Mouse (Mus musculus) layer of hippocampus, postnatal 36 days (tissue): ENCODE data around the gene Tnks2. TPM values are rescaled to one million over a fixed set of nuclear protein-coding genes. Genes with fewer than 3 reads are reported as not detected.
A peak's percentile ranks its signal among the peaks of the same experiment; 100 is the strongest.
"Not testable (repeated sequence)": the region's sequence is repeated elsewhere in the genome, so short reads cannot be mapped to it uniquely, and the experiment has no call there.

ENCODE experiments used
- DNase-seq, 2 experiments: peaks; one replicate each; pipeline ENCODE4 v3.0.0; 2022
- total RNA-seq, 2 experiments: library from RNA; stranded (reverse); gene quantifications; 2 replicates each; pipeline ENCODE4 v1.2.3; 2021

Tnks2 gene
- 100 to 1,000 TPM; 127 to 133 TPM for total RNA-seq

DNA sequence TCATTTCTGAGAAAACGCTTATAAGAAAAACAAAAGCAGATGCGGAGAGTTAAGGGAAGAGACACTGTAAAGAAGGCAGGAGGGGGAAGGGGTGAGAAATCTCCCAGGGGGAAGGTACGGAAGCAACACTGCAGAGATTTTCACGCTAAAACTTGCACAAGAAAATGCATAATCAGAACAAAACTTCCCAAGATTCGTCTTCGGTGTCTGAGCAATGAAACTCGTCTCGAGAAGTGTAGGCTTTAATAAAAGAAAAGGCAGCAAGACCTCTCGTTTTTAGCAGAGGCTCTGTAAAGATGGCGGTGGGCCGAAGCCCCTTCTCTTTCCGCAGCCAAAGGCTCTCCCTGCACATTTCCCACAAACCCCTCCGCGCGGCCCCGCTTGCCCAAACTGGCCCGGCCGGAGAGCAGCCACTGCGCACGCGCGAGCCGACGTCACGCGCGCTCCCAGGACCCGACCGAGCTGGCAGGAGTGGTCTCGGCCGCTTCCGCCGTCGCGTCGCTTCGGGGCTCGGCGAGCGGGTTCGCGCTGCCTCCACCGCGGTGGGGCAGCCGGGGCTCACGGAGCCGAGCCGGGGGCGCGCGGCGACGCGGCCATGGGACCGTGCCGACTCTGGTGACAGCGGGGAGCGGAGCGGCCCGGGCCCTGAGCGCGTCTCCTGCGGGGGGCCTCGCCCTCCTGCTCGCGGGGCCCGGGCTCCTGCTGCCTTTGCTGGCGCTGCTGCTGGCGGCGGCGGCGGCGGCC is at the start of gene Tnks2:
Gene Tnks2 (plus strand): TSS at position 445 of the 744 bp plus-strand sequence.
- DNase-seq = peak; percentile 96 to 97

DNA sequence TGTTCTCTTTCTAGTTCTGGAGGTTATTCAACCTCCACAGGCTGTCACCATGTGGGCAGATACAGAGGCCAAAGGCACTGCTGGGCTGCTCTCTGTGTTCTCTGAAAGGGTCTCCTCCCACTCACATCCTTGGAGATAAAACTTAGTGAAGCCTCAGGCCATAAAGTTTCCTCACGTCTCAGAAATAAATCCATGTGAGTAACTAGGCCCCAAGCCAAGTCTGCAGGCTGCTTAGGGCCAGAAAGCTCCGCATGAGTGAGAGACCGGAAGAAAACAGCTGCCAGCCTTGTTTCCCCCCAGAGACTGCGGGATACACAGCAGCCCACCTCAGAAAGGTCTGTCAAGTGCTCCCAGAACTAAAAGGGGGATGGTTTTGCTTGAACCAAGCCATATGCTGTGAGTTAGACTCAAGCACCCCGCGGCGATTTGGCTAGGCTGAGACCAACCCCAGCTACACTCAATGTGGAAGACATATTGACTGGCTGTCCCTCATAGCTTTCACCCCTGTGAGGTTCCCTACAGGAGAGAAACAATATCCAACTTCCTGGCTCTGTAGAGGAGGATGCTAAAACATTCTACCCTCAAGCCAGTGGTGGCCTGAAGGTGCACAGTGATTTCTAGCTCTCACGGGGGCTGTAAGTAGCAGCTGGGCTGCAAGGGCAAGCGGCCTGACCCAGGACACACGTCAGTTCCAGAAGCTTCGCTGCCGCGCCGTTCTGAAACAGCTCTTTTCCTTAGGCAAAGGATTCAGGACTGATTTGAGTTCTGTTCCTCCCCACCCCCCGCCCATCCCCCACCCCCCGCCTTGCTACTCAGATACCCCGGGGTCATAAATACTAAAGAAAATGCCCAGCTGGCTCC is 43.9 kb upstream of the Tnks2 start:
- DNase-seq = no peak

DNA sequence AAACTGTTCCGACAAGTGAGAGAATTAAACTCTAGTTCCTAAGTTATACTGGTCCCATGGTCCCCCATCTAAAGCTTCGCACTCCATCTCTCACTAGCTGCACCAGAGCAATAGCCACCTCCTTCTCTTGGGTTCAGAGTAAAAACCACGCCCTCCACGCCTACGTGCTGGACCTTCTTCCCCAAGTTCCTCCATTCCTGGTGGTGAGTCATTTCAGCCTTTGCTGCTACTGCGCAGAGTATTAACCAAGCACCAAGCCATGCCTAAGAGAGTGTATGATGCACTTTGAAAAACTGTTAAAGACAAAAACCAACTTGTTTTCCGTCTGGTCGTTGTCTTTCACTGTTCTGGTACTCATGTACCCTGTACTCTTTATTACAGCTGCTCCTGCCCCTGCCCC is 41.4 kb upstream of the Tnks2 start:
- DNase-seq = no peak

DNA sequence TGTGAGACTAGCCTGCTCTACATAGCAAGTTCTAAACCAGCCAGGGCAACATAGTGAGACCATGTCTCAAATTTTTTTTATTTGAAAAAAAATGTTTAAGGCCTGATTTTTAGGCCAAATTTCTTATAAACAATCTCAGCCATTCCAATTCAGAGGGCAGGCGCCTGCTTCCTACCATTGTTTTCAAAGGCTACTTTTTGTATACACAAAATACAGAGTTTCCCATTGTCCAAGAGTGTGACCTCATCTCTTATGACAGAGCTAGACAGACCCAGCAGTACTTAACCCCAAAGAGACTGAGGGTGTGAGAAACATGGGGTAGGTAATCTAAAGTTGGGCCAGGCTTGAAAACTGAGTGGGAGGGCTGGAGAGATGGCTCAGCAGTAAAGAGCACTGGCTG is 40.6 kb upstream of the Tnks2 start:
- DNase-seq = no peak

DNA sequence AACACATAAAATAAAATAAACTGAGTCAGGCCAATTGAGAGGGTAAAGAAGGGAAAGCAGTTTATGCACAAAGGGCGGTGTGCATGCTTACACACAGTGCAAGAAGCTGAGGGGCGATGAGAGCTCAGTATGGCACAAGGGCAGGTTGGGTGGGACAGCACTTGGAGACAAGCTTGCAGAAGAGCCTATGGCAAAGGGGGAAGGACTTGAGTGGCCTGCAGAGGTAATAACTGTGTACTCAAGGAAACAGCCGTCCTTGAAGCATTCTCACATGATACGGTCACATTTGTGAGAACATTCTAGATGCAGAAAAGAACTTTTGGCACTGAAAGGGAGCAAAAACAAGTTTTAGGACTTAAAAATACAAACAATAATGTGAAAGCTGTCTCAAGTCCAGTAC is 40.0 kb upstream of the Tnks2 start:
- DNase-seq = no peak

DNA sequence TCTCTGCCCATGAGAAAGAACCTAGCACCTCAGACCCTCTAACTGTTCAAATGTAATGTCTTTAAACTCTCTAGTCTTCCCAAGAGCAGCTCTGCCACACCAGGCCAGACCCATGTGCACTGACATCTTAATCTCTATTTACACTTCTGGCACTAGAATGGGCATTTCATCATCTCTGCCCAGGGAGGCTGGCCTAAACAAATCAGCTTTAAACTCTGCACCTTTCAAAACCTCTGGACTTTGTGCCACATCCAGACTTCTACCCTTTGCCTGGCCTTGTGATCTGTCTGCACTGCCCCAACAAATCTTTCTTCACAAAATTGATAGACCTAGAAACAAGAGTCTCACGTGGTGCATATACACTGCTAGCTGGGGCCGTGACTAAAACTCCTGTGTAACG is 38.8 kb upstream of the Tnks2 start:
- DNase-seq = no peak

DNA sequence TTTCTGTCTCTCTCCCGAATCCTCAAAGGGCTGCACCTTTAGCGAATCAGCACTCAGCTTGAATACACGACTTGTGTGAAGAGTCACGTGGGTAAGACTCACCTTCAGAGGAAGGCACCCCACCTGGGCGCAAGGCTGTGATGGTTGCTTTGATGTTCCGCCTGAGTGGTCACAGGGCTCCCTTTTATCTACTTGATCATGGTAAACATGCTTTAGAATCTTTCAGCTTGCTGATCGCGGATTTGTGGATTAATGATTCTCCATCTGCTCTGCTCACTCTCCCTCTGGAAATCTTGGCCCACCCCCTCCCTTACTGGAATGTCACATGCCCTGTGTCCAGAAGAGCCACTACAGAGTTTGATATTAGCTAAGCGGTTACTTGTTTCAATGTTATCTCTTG is 37.1 kb upstream of the Tnks2 start:
- DNase-seq = no peak

DNA sequence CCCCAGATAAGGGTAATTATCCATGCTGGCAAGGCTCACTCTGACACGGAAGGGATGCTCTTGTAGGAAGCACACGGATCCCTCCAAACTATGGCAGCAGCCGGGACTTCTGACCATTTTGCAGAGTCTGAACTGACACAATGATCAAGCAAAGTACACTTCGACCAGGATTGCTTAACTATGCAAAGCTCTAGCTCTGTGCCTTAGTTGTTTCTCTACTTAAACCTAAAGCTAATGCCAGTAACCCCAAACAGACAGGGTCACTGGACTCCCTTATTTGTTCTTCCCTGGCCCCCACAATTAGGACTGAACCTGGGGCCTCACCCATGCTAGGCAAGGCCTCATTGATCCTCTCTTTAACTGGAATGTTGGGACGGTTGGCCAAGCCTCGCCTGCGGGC is 33.7 kb upstream of the Tnks2 start:
- no peak for DNase-seq

DNA sequence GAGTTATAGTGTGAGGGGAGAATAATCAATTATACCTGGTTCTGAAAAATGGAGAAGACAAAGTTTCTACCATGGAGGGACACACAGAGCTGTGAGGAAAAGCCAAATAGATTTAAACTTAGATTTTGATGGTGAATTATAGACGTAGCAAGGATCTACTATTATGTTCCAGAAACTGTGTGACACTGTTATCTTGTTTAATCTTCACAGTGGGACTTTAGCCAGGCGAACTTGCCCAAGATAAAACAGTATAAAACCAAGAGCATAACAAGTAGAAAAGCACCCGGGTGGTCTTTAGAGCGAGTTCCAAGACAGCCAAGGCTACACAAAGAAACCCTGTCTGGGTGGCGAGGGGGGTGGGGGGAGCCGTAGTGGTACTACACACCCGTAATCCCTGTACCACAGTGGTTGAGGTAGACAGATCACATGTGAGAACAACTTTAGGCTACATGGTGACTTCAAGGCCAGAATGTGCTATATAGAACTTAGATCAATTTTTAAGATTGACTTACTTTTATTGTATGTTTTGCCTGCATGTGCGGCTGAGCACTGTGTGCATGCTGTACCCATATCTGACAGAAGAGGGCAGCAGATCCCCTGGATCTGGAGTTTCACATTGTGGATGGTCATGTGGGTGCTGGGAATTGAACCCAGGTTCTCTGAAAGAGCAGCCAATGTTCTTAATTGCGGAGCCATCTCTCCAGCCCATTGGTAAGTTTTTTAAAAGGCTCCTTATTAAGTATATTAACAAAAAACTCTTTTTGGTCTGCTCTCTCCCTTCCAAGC is 32.0 kb upstream of the Tnks2 start:
- DNase-seq = no peak

DNA sequence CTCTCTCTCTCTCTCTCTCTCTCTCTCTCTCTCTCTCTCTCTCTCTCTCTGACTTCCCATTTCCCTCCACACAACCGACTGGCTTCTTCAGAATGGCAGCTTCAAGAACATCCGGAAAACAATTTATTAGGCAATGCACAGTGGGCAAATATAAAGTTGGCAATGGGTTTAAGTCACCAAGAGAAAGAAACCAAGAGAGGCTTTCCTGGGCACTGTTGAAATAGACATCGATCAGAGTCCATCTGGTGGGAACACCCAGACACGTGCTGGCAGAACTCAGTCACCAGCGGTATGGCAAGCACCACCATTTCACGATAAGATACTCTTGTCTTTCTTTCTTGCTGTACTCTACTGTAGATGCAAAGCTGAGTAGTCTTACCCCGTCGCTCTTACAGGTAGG is 30.6 kb upstream of the Tnks2 start:
- no peak for DNase-seq

DNA sequence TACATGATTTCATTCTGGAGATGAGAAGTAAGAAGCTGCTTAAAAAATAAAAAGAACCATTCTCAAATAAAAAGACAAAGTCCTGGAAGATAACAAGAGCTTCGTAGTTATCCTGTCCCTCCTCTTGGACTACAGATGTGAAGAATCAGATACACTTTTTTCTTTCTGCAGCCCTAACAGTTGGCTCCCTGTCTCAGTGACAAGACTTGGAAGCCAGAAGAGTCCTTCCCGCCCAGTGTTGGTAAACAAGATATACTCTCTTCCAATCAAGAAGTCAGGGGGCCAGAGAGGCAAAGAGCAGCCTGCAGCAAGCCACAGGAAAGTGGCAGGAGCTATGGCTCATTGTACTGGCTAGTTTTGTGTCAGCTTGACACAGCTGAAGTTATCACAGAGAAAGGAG is 27.2 kb upstream of the Tnks2 start:
- no peak for DNase-seq

DNA sequence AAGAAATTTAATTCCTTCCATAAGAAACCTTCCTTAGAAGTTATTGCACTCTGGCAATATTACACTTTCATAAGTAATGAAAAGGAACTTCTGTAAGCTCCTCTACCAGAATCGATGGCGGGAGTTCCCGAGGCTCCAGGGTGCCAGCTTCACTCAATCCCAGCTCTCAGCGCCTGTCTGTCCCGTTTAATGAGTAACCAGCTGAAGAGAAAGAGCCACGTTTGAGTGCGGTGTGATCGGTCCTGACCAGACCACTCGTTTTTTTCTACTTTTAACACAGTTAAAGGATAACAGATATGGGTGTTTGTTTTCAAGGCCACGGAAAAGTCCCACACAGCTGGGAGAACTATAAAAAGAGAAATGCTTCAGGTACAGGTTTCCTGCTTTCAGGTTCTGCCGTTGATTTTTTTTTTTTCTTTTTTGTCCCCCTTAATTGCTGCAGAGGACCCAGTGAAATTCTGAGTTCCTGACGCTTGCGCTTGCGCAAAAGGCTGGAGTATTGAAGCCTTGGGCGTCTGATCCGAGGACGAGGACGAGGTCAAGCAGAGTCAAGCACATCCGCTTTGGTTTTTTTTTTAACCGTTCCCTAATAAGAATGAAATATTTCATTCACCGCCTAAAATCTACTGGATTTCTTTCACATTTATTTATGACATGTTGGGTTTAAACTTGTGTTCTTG is 25.5 kb upstream of the Tnks2 start:
- DNase-seq = no peak

DNA sequence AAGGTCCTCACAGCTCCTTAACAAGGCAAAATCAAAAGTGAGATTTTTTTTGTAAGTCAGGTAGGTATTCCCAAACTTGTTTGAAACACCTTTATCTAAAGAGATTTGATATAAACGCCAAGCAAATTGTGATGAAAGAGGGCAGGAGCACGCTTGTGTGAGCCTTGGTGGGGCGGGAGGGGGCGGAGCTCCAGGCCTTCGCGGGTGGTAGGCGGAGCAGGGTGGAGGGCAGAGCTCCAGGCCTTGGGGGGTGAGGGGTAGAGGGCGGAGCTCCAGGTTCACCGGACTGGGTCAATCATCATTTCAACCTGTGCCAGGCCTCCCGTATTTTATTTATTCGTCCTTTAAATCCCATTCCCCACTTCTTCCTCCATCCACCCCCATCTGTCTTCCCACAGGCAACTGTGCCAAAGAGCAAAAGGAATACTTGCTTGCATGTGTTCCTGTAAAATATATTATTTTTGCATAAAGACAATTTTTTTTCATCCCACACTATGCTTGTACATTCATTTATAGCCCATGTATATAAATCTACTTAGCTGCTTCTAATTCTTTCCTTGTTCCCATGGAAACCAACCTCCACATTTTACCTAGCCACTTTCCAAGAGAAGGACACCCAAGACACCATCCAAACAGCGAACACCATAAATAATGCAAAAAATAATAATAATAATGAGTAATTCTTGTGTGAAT is 24.4 kb upstream of the Tnks2 start:
- DNase-seq = no peak

DNA sequence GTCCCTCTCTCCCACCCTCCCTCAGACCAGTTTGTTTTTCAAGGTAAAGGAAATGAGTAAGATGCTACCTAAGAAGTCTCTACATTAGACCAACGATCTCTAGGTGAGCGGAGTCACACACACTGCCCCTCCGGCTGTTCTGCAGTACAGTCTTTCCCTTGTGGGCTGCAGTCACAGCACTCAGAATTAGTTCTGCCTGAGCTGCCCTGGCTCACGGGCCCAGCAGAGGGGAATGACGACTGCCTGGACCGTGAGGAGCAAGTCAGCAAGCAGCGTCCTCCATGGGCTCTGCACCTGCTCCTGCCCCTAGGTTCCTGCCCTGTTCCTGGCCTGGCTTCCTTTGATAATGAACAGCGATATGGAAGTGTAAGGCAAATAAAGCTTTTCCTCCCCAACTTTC is 22.0 kb upstream of the Tnks2 start:
- no peak for DNase-seq

DNA sequence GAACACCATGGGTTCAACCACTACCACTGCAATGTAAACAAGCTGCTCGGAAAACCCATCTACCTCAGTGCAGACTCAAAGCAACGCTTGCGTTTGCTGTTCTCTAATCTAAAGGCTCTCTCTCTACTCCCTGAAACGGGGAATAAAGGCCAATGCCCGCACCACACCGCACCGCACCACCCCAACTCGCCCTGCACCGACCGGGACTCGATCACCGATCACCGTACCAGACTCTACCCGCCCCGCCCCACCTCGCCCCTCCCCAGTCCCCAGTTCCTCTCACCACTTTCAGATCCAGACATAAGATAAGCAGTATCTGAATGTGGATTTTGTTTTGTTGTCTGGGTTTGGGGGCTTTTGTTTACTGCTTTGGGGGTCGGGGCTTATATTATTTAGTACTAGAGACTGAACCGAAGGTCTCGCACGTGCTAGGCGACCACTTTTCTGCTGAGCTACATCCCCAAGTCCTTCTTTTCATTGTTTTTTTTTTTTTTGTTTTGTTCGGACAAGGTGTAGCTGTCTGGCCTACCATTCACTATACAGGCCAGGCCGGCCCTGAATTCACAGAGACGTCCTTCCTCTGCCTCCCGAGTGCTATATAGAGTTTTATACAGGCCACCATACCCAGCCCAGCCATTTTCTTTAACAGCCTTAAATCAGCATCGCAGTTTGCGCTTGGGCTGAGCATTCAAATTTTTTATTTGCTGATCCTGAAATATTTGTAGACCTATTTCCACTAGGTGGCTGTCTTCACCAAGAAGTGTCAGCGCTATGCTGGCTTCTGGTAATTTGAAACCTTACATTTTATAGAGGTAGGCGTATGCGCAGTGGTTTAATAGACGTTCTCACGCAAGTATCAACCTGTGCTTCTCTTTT is 18.4 kb upstream of the Tnks2 start:
- DNase-seq = peak; percentile 12 to 39

DNA sequence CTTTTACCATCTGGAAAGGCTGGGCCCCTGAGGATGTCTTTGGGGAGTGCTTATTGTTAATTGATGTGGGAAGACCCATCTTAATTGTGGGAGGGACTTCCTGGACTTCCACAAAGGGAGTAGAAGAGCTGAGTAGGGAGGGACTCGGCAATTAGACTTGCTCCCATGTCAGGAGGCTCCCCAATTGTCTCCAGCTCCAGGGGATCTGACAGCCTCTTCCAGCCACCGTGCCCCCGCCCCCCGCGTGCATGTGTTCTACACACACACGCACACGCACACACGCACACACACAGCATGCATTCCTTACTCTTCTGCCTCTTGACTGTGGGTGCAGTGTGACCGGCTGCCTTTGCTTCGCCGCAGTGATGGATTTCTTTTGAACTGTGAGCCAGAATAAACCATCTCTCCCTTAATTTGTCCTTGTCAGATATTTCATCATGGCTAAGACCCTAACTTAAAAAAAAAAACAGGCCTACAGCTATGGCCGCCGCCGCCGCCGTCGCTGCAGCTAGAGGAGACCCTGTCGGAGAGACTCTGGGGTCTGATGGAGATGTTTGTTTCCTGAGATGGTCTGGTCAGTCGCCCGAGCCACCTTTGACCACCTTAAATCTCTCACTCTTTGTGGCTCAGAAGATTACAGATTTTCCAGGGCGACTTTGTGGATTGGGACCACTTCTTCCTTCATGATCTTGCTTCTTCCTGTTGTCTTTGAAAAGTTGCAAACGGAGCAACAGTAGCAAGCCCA is 15.7 kb upstream of the Tnks2 start:
- no peak for DNase-seq

DNA sequence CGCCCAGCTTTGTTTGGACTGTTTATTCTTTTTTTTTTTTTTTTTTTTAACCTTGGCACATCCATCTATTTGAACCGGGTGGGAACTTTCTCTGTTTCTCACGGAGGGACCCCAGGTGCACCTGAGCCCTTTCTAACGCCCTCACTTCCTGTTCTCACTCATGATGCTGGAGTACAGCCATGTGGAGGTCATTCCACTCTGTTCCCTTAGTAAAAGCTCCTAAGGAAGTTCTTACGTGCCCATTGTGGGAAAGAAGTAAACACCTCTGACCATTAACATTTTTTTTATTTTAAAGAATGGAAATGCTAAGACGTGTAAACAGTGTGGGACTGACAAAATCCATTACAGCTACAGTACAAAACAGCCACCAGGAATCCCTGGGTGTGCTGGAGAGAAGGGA is 14.8 kb upstream of the Tnks2 start:
- no peak for DNase-seq

DNA sequence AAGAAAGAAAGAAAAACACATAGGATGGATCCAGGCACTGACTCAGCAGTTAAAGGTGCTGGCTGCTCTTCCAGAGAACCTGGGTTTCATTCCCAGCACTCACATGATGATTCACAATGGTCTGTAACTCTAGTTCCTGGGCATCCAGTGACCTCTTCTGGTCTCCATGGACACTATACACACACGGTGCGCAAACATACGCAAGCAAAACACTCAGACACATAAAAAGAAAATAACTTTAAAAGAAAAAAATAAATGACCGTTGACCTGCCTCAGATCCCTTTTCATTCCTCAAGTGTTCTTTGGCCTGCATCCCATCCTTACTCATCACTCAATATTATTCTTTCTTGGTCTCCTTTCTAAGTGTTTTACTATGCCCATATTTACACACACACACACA is 13.6 kb upstream of the Tnks2 start:
- no peak for DNase-seq

DNA sequence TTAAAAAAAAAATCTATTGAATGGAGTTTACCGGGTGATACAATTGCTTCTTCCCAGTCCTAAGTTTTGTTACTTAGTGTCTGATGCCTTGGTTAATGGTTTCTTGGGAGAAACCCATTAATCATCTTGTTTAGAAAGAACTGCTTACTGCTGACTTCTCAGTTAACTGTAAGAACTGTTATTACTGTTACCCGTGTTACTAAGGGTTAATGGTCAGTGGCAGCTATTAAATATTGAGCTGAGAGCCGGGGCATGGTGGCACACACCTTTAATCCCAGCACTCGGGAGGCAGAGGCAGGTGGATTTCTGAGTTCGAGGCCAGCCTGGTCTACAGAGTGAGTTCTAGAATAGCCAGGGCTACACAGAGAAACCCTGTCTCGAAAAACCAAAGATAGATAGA is 12.7 kb upstream of the Tnks2 start:
- DNase-seq = not testable (repeated sequence)

DNA sequence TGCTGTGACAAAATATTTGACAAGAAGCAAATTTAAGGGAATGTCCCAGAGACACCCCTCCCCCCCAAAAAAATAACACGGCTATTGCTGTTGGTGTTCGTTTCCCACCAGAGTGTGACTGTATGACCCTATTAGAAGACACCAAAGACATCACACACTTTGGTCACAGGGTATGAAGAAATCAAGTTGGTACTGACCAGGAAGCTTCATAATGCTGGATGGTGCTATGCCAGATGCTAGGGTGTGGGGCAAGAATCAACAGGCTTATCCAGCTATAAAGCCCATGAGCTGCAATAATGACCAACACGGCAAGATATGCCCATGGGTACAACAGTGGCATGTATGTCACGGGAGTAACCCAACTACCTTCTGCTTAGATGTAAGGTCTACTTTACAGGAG is 11.3 kb upstream of the Tnks2 start:
- DNase-seq = no peak
